Mouse (Mus musculus): Measurements from ENCODE around the gene Amz1.

Gene Amz1

DNA sequence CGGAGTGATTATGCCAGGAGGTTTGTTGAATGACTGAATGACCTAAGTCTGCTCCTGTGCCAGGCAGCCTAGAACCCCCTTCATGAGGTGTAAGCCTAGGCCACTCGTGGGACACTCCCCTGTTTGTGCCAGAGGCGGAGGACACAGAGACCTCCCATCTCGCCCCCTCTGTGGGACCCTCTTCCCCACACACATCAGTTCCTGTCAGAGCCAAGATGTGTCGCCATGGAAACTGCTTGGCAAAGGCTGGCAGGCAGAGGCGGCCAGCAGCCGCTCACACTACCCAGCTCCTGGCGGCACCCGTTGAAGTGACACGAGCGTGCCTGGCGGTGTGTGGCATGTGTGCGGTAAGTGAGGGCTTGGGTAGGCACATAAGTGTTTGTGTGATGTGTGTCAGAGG is at the start of gene Amz1:
Gene Amz1 (plus strand): TSS at position 306 of the 400 bp plus-strand sequence.
- no peak for DNase-seq (ENCODE audit: low spot score)

GRCm38 (mm10) chr5:140675079-140675478 is 48.8 kb upstream of the Amz1 start:
- no peak for DNase-seq (ENCODE audit: low spot score)

GRCm38 (mm10) chr5:140675640-140676039 is 48.3 kb upstream of the Amz1 start:
- DNase-seq (ENCODE audit: low spot score) = no peak

DNA sequence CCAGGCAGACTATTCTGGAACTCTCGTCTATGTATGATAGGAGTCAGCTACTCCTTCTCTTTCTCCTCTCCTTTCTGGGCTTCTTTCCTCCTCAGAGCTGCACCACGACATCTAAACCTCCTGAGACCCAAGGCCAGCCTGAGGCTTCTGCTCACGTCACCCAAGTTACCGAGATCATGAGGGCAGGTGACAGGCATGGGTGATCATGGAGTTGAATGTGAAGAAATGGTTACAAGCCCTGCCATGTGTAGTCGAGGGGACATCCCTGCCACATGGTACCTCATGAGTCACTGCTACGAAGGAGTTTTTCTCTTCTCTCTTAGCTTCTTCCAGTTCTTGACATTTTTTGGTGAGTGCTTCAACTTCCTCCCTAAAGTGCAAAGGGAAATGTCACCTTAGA is 46.8 kb upstream of the Amz1 start:
- no peak for DNase-seq (ENCODE audit: low spot score)

GRCm38 (mm10) chr5:140680051-140680450 is 43.9 kb upstream of the Amz1 start:
- no peak for DNase-seq (ENCODE audit: low spot score)

DNA sequence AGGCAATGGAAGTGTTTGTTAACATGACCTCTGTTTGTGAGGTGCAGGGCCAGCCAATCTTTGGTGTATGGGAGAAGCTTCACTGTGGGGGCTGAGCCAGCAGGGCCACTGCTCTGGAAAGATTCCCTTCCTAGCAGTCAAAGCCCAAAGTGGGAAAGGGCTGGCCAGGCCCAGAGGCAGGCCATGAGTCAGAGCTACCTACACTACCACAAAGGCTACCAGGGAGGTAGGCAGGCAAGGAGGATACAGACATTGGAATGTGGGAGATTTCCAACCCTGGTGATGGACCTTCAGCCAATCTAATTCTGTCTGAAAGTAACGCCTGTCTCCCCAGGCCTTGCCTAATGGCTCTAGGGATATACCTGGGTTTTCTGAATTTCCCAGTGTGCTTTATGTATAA is 43.0 kb upstream of the Amz1 start:
- no peak for DNase-seq (ENCODE audit: low spot score)

DNA sequence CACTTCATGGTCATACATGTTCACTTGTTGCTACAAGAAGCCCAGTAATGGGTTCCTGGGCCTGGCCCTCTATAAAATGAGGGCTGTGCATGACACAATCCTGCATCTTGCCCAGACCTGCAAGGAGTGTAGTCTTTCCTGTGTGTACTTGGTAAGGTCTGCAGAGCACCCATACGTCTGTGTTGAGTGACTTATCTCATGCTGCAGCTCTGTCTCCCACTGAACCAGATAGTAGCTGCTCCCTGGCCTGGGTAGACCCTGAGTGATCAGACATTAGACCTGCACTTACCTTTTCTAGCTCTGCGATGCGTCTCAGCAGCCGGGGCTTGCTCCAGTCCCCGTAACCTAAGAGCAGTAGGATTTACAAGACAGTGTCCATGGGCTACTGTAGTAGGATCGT is 41.8 kb upstream of the Amz1 start:
- no peak for DNase-seq (ENCODE audit: low spot score)

DNA sequence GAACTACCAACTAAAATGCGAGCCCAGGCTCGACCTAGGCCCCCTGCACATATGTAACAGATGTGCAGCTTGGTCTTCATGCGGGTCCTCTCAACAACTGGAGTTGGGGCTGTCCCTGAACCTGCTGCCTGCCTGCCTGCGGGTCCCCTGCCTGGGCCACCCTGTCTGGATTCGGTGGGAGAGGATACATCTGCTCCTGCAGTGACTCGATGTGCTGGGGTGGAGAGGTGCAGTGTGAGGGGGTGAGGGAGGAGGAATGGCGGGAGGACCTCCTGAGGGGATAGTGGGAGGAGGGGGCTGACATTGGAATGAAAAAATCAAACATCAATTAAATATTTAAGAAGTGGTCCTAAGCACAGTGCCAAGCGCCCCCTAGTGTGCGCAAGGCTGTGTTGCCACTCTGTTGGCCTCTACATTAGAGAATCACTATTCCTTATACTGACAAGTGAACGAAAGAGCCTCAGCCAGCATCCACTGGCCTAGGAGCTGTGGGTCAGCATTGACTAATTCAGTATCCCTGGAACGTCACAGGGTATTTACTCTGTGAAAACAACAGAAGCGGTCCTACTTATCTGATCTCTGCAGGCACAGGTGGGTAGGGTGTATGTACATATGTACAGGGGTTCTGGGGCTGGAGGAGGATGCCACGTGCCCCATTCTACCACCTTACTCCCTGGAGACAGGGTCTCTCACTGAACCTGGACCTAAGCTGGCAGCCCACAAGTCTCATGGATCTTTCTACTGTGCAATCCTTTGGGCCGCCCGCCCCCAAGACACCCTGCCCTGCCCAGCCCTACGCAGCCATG is 39.4 kb upstream of the Amz1 start:
- DNase-seq (ENCODE audit: low spot score) = peak; percentile 28

DNA sequence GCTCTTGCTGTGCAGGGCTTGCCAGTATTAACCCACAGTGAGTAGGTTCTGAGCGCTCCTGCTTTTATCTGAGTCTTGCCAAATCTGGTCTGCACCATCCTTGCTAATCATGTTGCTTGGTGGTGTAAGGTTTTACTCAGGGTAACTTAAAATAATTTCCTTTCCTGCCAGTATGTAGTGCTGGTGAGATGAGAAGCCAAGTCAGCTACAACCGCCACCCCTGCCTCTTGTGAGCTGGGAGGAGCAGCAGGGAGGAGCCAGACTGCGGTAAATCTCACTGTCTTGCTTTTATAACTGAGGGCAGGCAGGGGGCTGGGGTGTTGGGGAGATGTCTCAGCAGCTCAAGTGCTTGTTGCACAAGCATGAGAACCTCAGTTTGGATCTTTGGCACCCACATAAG is 35.5 kb upstream of the Amz1 start:
- no peak for DNase-seq (ENCODE audit: low spot score)

DNA sequence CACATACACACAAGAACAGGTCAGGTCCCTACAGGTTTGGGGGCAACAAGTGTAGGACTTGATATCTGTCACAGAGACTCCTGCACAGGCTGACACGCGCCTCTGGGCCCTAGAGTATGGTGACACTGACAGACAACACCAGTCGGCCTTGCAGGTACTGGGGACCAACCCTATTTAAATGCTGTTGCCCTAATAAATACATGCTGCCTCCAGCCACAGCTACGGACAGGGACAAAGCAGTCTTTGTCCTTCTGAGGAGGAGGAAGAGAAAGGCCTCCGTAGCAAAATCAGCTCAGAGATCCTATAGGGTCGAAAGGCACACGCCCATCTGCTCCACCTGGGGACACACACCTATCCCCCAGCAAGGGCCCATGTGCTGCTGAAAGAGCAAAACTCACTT is 27.9 kb upstream of the Amz1 start:
- no peak for DNase-seq (ENCODE audit: low spot score)

GRCm38 (mm10) chr5:140699776-140700175 is 24.2 kb upstream of the Amz1 start:
- DNase-seq (ENCODE audit: low spot score) = no peak

DNA sequence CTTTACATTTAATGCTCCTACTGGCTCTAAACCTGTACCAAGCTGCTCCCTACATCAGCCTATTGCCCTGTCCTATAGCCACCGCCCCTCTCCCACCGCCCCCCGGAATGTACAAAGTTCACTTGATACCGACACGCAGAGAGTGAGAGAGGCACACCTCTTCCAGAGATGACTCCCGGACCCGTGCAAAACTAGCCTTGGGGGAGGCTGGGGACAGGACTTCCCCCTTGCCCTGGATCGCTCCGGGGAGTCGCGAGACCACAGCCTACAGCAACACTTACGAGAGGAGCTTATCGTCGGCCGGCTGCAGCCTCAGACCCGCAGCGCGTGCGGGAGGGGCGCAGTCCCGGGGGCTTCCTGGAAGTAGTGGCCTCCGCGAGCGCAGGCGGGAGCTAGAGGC is 22.3 kb upstream of the Amz1 start:
- peak; percentile 20 for DNase-seq (ENCODE audit: low spot score)

DNA sequence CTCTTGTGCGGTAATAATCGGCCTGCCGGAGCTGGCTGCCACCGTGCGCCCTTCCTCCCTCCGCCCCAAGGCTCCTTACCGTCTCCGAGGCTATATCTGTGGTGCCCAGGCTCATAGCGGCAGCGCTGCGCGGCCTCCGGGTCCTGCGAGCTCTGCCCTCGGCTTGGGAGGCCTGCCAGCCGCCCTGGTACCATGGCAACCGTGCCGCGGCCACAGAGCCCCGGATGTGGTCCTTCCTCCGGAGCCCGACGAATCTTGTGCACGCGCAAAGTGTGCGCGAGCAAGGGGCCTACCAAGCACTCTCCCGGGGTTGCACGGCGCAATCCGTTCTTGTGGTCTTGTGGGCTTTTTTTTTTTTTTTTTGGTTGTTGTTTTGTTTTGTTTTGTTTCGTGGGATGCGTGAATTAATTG is 21.8 kb upstream of the Amz1 start, which contains the start of gene Iqce:
Gene Iqce (minus strand): TSS at position 276 of the 411 bp plus-strand sequence.
- DNase-seq (ENCODE audit: low spot score) = peak; percentile 94

DNA sequence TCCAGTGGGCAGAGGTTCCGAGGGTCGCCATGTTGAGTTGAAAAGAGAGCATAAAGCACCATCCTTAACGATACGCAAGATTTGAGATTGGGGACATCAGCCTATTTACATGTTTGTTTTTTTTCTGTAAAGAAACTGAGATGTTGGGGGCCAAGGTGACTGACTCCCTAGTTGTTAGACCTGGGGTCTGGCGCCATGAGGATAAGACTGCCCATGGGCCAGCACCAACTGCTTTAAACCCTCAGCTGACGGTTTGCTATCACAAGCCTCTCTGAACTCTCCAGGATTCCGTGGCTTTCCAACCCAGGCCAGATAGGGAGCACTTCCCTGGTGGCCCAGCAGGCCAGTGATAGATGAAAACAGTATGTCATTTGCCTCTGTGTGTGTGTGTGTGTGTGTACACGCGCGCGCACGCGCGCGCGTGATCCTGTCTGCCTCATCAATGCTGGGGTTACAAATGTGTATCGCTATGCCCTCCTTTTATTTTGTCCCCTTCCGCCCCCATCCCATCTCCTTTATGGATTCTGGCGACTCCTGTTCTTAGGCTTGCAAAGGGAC is 21.2 kb upstream of the Amz1 start:
- DNase-seq (ENCODE audit: low spot score) = no peak

GRCm38 (mm10) chr5:140703480-140704377 is 20.2 kb upstream of the Amz1 start:
- DNase-seq (ENCODE audit: low spot score) = no peak

DNA sequence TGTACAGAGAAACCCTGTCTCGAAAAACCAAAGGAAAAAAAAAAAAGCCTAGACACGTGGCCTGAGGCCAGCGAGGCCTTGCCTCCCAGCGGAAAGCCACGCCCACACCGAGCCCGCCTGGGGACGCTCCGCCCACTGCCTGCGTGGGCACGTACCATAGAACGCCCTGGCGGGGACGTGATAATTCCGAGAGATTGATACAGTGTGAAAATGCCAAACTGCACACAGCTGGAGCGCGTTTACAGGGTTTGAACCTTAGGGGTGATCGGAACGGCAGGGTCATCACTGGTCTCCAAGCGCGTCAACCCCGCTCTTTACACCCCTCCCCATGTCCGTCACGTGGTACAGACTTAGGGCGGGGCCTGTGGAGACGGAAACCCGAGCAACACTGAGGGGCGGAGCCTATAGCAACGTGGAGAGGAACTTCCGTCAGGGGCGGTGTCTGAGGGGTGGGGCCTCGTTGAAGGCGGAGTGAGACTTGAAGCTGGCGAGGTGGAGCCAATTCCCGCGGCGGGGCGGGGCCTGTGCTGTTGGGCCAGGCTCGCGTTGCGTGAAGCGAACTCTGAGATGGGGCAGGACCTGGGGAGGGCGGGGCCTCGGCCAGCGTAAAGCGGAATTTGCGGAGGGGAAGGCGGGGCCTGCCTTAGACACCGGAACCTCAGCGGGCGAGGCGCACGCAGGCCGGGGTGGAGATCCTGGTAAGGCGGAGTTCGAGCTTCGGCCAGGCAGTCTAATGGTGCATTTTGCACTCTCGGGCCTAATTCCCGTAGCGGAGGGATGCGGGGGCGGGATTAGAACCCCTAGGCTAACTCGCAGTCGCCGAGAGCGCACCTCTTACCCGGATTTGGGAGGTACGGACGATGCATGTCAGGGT is 19.3 kb upstream of the Amz1 start, which contains the start of gene Brat1:
Gene Brat1 (plus strand): TSS at position 634 of the 874 bp plus-strand sequence.
- DNase-seq (ENCODE audit: low spot score) = peak; percentile 100

- DNase-seq (ENCODE audit: low spot score) = no peak
Observed at GRCm38 (mm10) chr5:140705501-140706171, 18.3 kb upstream of the Amz1 start.

- DNase-seq (ENCODE audit: low spot score) = no peak
Observed at GRCm38 (mm10) chr5:140710315-140710714, 13.6 kb upstream of the Amz1 start.

DNA sequence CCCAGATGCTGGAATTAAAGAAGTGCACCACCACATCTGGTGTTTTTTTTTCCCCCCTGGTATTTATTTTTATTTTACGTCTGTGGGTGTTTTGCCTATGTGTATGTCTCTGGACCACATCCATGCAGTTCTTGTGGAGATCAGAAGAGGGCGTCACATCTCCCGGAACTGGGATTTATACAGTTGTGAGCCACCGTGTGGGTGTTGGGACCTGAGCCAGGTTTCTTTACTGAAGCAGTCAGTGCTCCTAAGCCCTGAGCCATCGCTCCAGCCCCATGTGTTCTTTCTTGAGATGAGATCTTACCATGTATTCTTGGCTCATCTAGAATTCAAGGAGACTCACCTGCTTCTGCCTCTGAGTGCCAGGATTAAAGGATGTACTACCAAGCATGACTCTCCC is 12.9 kb upstream of the Amz1 start:
- no peak for DNase-seq (ENCODE audit: low spot score)

DNA sequence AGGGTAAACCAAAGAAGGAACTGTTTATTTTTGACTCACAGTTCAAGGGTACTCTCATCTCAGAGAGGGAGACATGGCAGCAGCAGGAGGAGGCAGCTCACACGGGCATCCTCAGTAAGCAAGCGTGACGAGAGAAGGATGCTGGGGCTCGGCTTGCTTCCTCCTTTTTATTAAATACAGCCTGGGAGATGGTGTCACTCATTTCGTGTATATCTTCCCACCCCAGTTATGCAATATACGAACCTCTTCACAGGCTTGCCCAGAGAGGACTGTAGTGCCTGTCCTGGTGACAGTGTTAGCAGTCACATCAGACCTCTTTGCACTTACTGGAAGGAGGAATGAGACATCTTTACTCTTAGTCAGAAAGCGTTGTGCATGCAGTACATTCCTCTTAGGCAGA is 3.2 kb upstream of the Amz1 start:
- no peak for DNase-seq (ENCODE audit: low spot score)

- no peak for DNase-seq (ENCODE audit: low spot score)
Observed at GRCm38 (mm10) chr5:140722121-140722520, 1.8 kb upstream of the Amz1 start.
